Mouse (Mus musculus): ENCODE data around the gene Hist1h2ab. TPM values are rescaled to one million over a fixed set of nuclear protein-coding genes. Genes with fewer than 3 reads are reported as not detected.

Hist1h2ab gene
- polyA plus RNA-seq (2012; rRNA removed; ENCODE audit: low replicate concordance): 1.0 and 14.9 TPM in 2 replicates

GRCm38 (mm10) chr13:23750839-23751477 is at the start of gene Hist1h2ab:
Gene Hist1h2ab (plus strand): TSS chr13:23751126.

GRCm38 (mm10) chr13:23710374-23711089 is 40.4 kb upstream of the Hist1h2ab start, which contains the start of gene Hfe:
Gene Hfe (minus strand): TSS chr13:23710854.

GRCm38 (mm10) chr13:23738677-23739068 is 12.3 kb upstream of the Hist1h2ab start, which contains the start of gene Hist1h1c:
Gene Hist1h1c (plus strand): TSS chr13:23738808.

GRCm38 (mm10) chr13:23745381-23746161 is 5.4 kb upstream of the Hist1h2ab start, which contains the start of gene Hist1h3c:
Gene Hist1h3c (minus strand): TSS chr13:23745602.

GRCm38 (mm10) chr13:23746201-23747080 is 4.5 kb upstream of the Hist1h2ab start, which contains the start of gene Hist1h2bb:
Gene Hist1h2bb (plus strand): TSS chr13:23746734.

GRCm38 (mm10) chr13:23752067-23752741 is 1.3 kb downstream of the Hist1h2ab start, which contains the start of gene Hist1h3b:
Gene Hist1h3b (plus strand): TSS chr13:23752267.

GRCm38 (mm10) chr13:23756790-23757189 is 5.9 kb downstream of the Hist1h2ab start, which contains the start of gene Hist1h4b:
Gene Hist1h4b (plus strand): TSS chr13:23757013.

GRCm38 (mm10) chr13:23760972-23761864 is 10.3 kb downstream of the Hist1h2ab start, which contains the start of gene Hist1h4a:
Gene Hist1h4a (minus strand): TSS chr13:23761230.

GRCm38 (mm10) chr13:23761871-23762821 is 11.2 kb downstream of the Hist1h2ab start, which contains the start of gene Hist1h3a:
Gene Hist1h3a (minus strand): TSS chr13:23762386.

GRCm38 (mm10) chr13:23763586-23764323 is 12.8 kb downstream of the Hist1h2ab start, which contains the start of gene Hist1h1a:
Gene Hist1h1a (plus strand): TSS chr13:23763666.

GRCm38 (mm10) chr13:23769613-23770012 is 18.7 kb downstream of the Hist1h2ab start, which contains the start of gene Trim38:
Gene Trim38 (plus strand): TSS chr13:23769913.

Other genes starting within 250 kb of the Hist1h2ab start
- gene Hist1h4h, start 220.1 kb upstream of the Hist1h2ab start, polyA plus RNA-seq (2012; rRNA removed; ENCODE audit: low replicate concordance): 38.0 and 58.7 TPM in 2 replicates
- 11.2 and 126 TPM in 2 replicates for gene Hist1h2af, start 217.2 kb upstream of the Hist1h2ab start, polyA plus RNA-seq (2012; rRNA removed; ENCODE audit: low replicate concordance)
- gene Hist1h3g, start 215.7 kb upstream of the Hist1h2ab start, polyA plus RNA-seq (2012; rRNA removed; ENCODE audit: low replicate concordance): 5.9 and 13.3 TPM in 2 replicates
- gene Hist1h2bh, start 207.7 kb upstream of the Hist1h2ab start, polyA plus RNA-seq (2012; rRNA removed; ENCODE audit: low replicate concordance): 0.78 and 1.9 TPM in 2 replicates
- gene Hist1h3f, start 207.1 kb upstream of the Hist1h2ab start, polyA plus RNA-seq (2012; rRNA removed; ENCODE audit: low replicate concordance): 1.0 and 5.4 TPM in 2 replicates
- 2.2 and 6.6 TPM in 2 replicates for gene Hist1h4f, start 199.5 kb upstream of the Hist1h2ab start, polyA plus RNA-seq (2012; rRNA removed; ENCODE audit: low replicate concordance)
- gene Hist1h1d, start 197.9 kb upstream of the Hist1h2ab start, polyA plus RNA-seq (2012; rRNA removed; ENCODE audit: low replicate concordance): 0.13 and 0.16 TPM in 2 replicates
- 6.4 and 27.3 TPM in 2 replicates for gene Hist1h3e, start 188.8 kb upstream of the Hist1h2ab start, polyA plus RNA-seq (2012; rRNA removed; ENCODE audit: low replicate concordance)
- gene Hist1h2ae, start 179.9 kb upstream of the Hist1h2ab start, polyA plus RNA-seq (2012; rRNA removed; ENCODE audit: low replicate concordance): 1.2 and 9.3 TPM in 2 replicates
- gene Hist1h2bg, start 179.7 kb upstream of the Hist1h2ab start, polyA plus RNA-seq (2012; rRNA removed; ENCODE audit: low replicate concordance): 13.0 and 31.0 TPM in 2 replicates
- 4.0 and 7.4 TPM in 2 replicates for gene Hist1h2bf, start 176.9 kb upstream of the Hist1h2ab start, polyA plus RNA-seq (2012; rRNA removed; ENCODE audit: low replicate concordance)
- 0.65 and 4.8 TPM in 2 replicates for gene Hist1h2ad, start 176.7 kb upstream of the Hist1h2ab start, polyA plus RNA-seq (2012; rRNA removed; ENCODE audit: low replicate concordance)
- gene Hist1h3d, start 175.4 kb upstream of the Hist1h2ab start, polyA plus RNA-seq (2012; rRNA removed; ENCODE audit: low replicate concordance): 4.1 and 8.7 TPM in 2 replicates
- gene Hist1h4d, start 169.5 kb upstream of the Hist1h2ab start, polyA plus RNA-seq (2012; rRNA removed; ENCODE audit: low replicate concordance): 5.3 and 12.9 TPM in 2 replicates
- gene Hist1h2be, start 130.0 kb upstream of the Hist1h2ab start, polyA plus RNA-seq (2012; rRNA removed; ENCODE audit: low replicate concordance): 3.1 and 3.9 TPM in 2 replicates
- gene Hist1h1e, start 128.6 kb upstream of the Hist1h2ab start, polyA plus RNA-seq (2012; rRNA removed; ENCODE audit: low replicate concordance): 1.8 and 2.0 TPM in 2 replicates
- 0.23 and 1.3 TPM in 2 replicates for gene Hist1h2ac, start 67.2 kb upstream of the Hist1h2ab start, polyA plus RNA-seq (2012; rRNA removed; ENCODE audit: low replicate concordance)
- 185 and 224 TPM in 2 replicates for gene Hist1h2bc, start 66.9 kb upstream of the Hist1h2ab start, polyA plus RNA-seq (2012; rRNA removed; ENCODE audit: low replicate concordance)
- gene Hist1h1t, start 55.3 kb upstream of the Hist1h2ab start, polyA plus RNA-seq (2012; rRNA removed; ENCODE audit: low replicate concordance): not detected in 2 replicates
- gene Hist1h4c, start 52.7 kb upstream of the Hist1h2ab start, polyA plus RNA-seq (2012; rRNA removed; ENCODE audit: low replicate concordance): 2.4 and 6.0 TPM in 2 replicates
- 28.3 and 37.4 TPM in 2 replicates for gene Hfe, start 40.3 kb upstream of the Hist1h2ab start, polyA plus RNA-seq (2012; rRNA removed; ENCODE audit: low replicate concordance)
- gene Hist1h1c, start 12.3 kb upstream of the Hist1h2ab start, polyA plus RNA-seq (2012; rRNA removed; ENCODE audit: low replicate concordance): 45.0 and 48.4 TPM in 2 replicates
- 2.4 and 16.2 TPM in 2 replicates for gene Hist1h3c, start 5.5 kb upstream of the Hist1h2ab start, polyA plus RNA-seq (2012; rRNA removed; ENCODE audit: low replicate concordance)
- gene Hist1h2bb, start 4.4 kb upstream of the Hist1h2ab start, polyA plus RNA-seq (2012; rRNA removed; ENCODE audit: low replicate concordance): 3.7 and 13.5 TPM in 2 replicates
- gene Hist1h3b, start 1.1 kb downstream of the Hist1h2ab start, polyA plus RNA-seq (2012; rRNA removed; ENCODE audit: low replicate concordance): 4.0 and 16.0 TPM in 2 replicates
- 1.3 and 6.8 TPM in 2 replicates for gene Hist1h4b, start 5.9 kb downstream of the Hist1h2ab start, polyA plus RNA-seq (2012; rRNA removed; ENCODE audit: low replicate concordance)
- gene Hist1h4a, start 10.1 kb downstream of the Hist1h2ab start, polyA plus RNA-seq (2012; rRNA removed; ENCODE audit: low replicate concordance): 1.6 and 6.5 TPM in 2 replicates
- 3.1 and 16.8 TPM in 2 replicates for gene Hist1h3a, start 11.3 kb downstream of the Hist1h2ab start, polyA plus RNA-seq (2012; rRNA removed; ENCODE audit: low replicate concordance)
- gene Hist1h1a, start 12.5 kb downstream of the Hist1h2ab start, polyA plus RNA-seq (2012; rRNA removed; ENCODE audit: low replicate concordance): 0.47 TPM in 1 of 2 replicates, not detected in the other
- gene Trim38, start 18.8 kb downstream of the Hist1h2ab start, polyA plus RNA-seq (2012; rRNA removed; ENCODE audit: low replicate concordance): 0.10 TPM in 1 of 2 replicates, not detected in the other
- gene Slc17a2, start 55.9 kb downstream of the Hist1h2ab start, polyA plus RNA-seq (2012; rRNA removed; ENCODE audit: low replicate concordance): 0.25 TPM in 1 of 2 replicates, not detected in the other
- 0.10 TPM in 1 of 2 replicates, not detected in the other for gene Slc17a3, start 88.3 kb downstream of the Hist1h2ab start, polyA plus RNA-seq (2012; rRNA removed; ENCODE audit: low replicate concordance)
- 0.22 and 0.48 TPM in 2 replicates for gene Slc17a1, start 116.6 kb downstream of the Hist1h2ab start, polyA plus RNA-seq (2012; rRNA removed; ENCODE audit: low replicate concordance)
- gene Slc17a4, start 163.9 kb downstream of the Hist1h2ab start, polyA plus RNA-seq (2012; rRNA removed; ENCODE audit: low replicate concordance): 0.13 TPM in 1 of 2 replicates, not detected in the other
- not detected in 2 replicates for gene Hist1h2ba, start 183.0 kb downstream of the Hist1h2ab start, polyA plus RNA-seq (2012; rRNA removed; ENCODE audit: low replicate concordance)
- not detected in 2 replicates for gene Hist1h2aa, start 183.3 kb downstream of the Hist1h2ab start, polyA plus RNA-seq (2012; rRNA removed; ENCODE audit: low replicate concordance)
- gene Scgn, start 240.1 kb downstream of the Hist1h2ab start, polyA plus RNA-seq (2012; rRNA removed; ENCODE audit: low replicate concordance): not detected in 2 replicates

All from mammary gland, adult 2 months (tissue).